Mouse (Mus musculus): ENCODE measurements around the gene Map2k4. TPM values are rescaled to one million over a fixed set of nuclear protein-coding genes. Genes with fewer than 3 reads are reported as not detected.

Map2k4 gene
- polyA plus RNA-seq, 1 experiment = 7.6 TPM

DNA sequence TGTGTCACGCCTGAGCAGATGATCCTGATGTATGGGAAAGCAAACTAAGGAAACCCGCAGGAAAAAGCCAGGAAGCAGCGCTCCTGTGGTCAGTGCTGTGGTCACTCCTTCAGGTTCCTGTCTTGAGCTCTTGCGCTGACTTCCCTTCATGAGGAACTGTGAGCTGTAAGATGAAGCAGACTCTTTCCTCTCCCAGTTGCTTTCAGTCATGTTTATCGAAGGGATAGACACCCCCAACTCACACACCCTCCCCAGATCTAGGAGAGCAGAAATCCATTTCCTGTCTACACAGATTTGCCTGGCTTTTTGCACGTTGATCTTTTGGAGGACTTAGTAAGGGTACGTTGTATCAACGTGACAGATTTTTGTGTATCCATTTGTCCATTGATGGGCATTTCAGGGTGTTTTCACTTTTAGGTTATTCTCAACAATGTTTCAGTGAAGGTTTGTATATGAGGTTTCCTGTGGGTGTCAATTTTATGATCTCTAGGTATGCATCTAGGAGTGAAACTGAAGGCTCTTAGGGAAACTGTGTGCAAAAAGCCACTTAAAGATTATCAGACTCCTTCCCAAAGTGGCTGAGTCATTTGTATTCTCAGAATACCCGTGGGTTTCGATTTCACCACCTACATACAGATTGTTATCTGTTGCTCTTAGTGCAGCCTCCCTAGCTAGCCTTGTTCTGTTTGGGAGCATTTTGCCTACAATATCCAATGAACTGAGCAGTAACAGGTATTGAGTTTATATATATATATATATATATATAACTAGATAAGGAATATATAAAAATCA lies 6.5 kb upstream of the Map2k4 start:
- no peak for DNase-seq (ENCODE audit: low read depth in 1 of 2, low spot score in 2 of 2)
- H3K4me1 ChIP-seq (ENCODE audit: control insufficient read depth, insufficient read depth, insufficient read length) = no peaks in the 10 kb centered on the region
- no peak overlapping the region for H3K4me3 ChIP-seq (ENCODE audit: extremely low read depth, insufficient read depth, insufficient read length)
- H3K27me3 ChIP-seq (ENCODE audit: control insufficient read depth, insufficient read depth, low read length) = no peaks in the 10 kb centered on the region
- 12% methylated on average over 10 of the region's 10 CpGs for WGBS
- no peaks in the 10 kb centered on the region for H3K36me3 ChIP-seq (ENCODE audit: control insufficient read depth, insufficient read depth, low read length)
- TF ChIP-seq CTCF (IDR thresholded peaks at IDR 0.05; ENCODE audit: extremely low read depth, insufficient read depth, insufficient read length, insufficient replicate concordance) (no peak), POLR2A (IDR thresholded peaks at IDR 0.05; ENCODE audit: low read depth, low read length) (no peak)
- H3K27ac ChIP-seq (ENCODE audit: insufficient read depth, low read length) = no peak overlapping the region

GRCm38 (mm10) chr11:65787421-65788151 lies 511 bp downstream of the Map2k4 start:
- under 1% methylated on average over 55 of the region's 71 CpGs for WGBS
- DNase-seq (ENCODE audit: low read depth in 1 of 2, low spot score in 2 of 2) = no peak
- H3K36me3 ChIP-seq (ENCODE audit: control insufficient read depth, insufficient read depth, low read length) = no peaks in the 10 kb centered on the region

GRCm38 (mm10) chr11:65786160-65786559 lies 1.9 kb downstream of the Map2k4 start:
- no peak overlapping the region for H3K4me3 ChIP-seq (ENCODE audit: extremely low read depth, insufficient read depth, insufficient read length)
- H3K4me1 ChIP-seq (ENCODE audit: control insufficient read depth, insufficient read depth, insufficient read length) = peaks cover 3% of the 10 kb centered on the region; the same call in 1 of the 2 replicates
- TF ChIP-seq POLR2A (IDR thresholded peaks at IDR 0.05; ENCODE audit: low read depth, low read length) = no peak
- TF ChIP-seq CTCF (IDR thresholded peaks at IDR 0.05; ENCODE audit: extremely low read depth, insufficient read depth, insufficient read length, insufficient replicate concordance) = no peak
- no peaks in the 10 kb centered on the region for H3K36me3 ChIP-seq (ENCODE audit: control insufficient read depth, insufficient read depth, low read length)
- no peak overlapping the region for H3K27ac ChIP-seq (ENCODE audit: insufficient read depth, low read length)
- no peaks in the 10 kb centered on the region for H3K27me3 ChIP-seq (ENCODE audit: control insufficient read depth, insufficient read depth, low read length)
- 85% methylated on average over 2 of the region's 2 CpGs for WGBS
- DNase-seq (ENCODE audit: low read depth in 1 of 2, low spot score in 2 of 2) = no peak

More at GRCm38 (mm10) chr11:65787421-65788151, 511 bp downstream of the Map2k4 start:
- Histone ChIP-seq H3K4me3 (ENCODE audit: extremely low read depth, insufficient read depth, insufficient read length) (peak overlapping the region; percentile 76), H3K27me3 (ENCODE audit: control insufficient read depth, insufficient read depth, low read length) (no peaks in the 10 kb centered on the region), H3K27ac (ENCODE audit: insufficient read depth, low read length) (peak overlapping the region; percentile 81), H3K4me1 (ENCODE audit: control insufficient read depth, insufficient read depth, insufficient read length) (peaks cover 3% of the 10 kb centered on the region; the same call in 1 of the 2 replicates)
- no peak for TF ChIP-seq POLR2A (IDR thresholded peaks at IDR 0.05; ENCODE audit: low read depth, low read length)
- TF ChIP-seq CTCF (IDR thresholded peaks at IDR 0.05; ENCODE audit: extremely low read depth, insufficient read depth, insufficient read length, insufficient replicate concordance) = no peak

DNA sequence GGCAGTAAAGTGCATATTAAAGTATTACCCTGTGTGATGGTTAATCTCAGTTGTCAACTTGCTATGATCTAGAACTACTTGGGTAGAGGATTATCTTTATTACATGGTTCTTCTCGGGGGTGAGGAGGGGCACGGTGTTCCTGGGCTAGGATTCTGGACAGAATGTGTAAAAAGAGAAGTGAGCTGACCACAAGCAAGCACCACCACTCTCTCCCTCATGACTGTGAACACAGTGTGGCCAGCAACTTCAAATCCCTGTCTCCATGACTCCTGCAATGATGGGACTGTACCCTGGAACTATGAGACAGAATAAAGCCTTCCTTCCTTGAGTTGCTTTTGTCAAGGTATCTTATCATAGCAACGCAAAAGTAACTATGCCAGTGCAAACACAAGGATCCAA lies 6.5 kb downstream of the Map2k4 start:
- H3K27ac ChIP-seq (ENCODE audit: insufficient read depth, low read length) = no peak overlapping the region
- H3K4me3 ChIP-seq (ENCODE audit: extremely low read depth, insufficient read depth, insufficient read length) = no peak overlapping the region
- WGBS = 72% methylated on average over 3 of the region's 3 CpGs
- no peak for DNase-seq (ENCODE audit: low read depth in 1 of 2, low spot score in 2 of 2)
- H3K36me3 ChIP-seq (ENCODE audit: control insufficient read depth, insufficient read depth, low read length) = peaks cover 5% of the 10 kb centered on the region
- TF ChIP-seq POLR2A (IDR thresholded peaks at IDR 0.05; ENCODE audit: low read depth, low read length) = no peak
- no peak for TF ChIP-seq CTCF (IDR thresholded peaks at IDR 0.05; ENCODE audit: extremely low read depth, insufficient read depth, insufficient read length, insufficient replicate concordance)
- H3K4me1 ChIP-seq (ENCODE audit: control insufficient read depth, insufficient read depth, insufficient read length) = peaks cover 10% of the 10 kb centered on the region; the same call in 1 of the 2 replicates
- no peaks in the 10 kb centered on the region for H3K27me3 ChIP-seq (ENCODE audit: control insufficient read depth, insufficient read depth, low read length)

DNA sequence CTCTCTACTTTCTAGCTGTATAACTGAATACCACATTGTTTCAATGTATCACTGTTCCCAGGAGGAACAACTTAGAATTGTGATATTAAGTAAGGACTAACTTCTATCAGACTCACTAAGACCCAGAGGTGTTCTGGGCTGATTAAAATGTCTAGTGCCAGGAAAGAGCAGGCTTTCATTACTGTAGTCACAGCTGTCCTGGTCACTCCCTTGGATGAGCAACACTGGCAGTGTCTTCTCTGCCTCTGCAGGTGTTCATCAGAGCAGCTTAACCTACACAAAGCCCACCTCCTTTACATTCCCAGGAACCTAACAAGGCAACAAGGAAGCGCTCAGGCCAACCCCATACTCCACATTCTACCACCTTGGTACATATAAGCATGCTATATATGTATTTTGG lies 8.5 kb downstream of the Map2k4 start:
- TF ChIP-seq CTCF (IDR thresholded peaks at IDR 0.05; ENCODE audit: extremely low read depth, insufficient read depth, insufficient read length, insufficient replicate concordance) (no peak), POLR2A (IDR thresholded peaks at IDR 0.05; ENCODE audit: low read depth, low read length) (no peak)
- DNase-seq (ENCODE audit: low read depth in 1 of 2, low spot score in 2 of 2) = no peak
- Histone ChIP-seq H3K4me3 (ENCODE audit: extremely low read depth, insufficient read depth, insufficient read length) (no peak overlapping the region), H3K27ac (ENCODE audit: insufficient read depth, low read length) (no peak overlapping the region), H3K27me3 (ENCODE audit: control insufficient read depth, insufficient read depth, low read length) (no peaks in the 10 kb centered on the region), H3K36me3 (ENCODE audit: control insufficient read depth, insufficient read depth, low read length) (peaks cover 5% of the 10 kb centered on the region), H3K4me1 (ENCODE audit: control insufficient read depth, insufficient read depth, insufficient read length) (peaks cover 7% of the 10 kb centered on the region; the same call in 1 of the 2 replicates)
- WGBS = 97% methylated on average over 1 of the region's 1 CpGs

- peaks cover 7% of the 10 kb centered on the region; the same call in 1 of the 2 replicates for H3K4me1 ChIP-seq (ENCODE audit: control insufficient read depth, insufficient read depth, insufficient read length)
- no peak overlapping the region for H3K4me3 ChIP-seq (ENCODE audit: extremely low read depth, insufficient read depth, insufficient read length)
- TF ChIP-seq POLR2A (IDR thresholded peaks at IDR 0.05; ENCODE audit: low read depth, low read length) (no peak), CTCF (IDR thresholded peaks at IDR 0.05; ENCODE audit: extremely low read depth, insufficient read depth, insufficient read length, insufficient replicate concordance) (no peak)
- no peak for DNase-seq (ENCODE audit: low read depth in 1 of 2, low spot score in 2 of 2)
- H3K27ac ChIP-seq (ENCODE audit: insufficient read depth, low read length) = no peak overlapping the region
- H3K27me3 ChIP-seq (ENCODE audit: control insufficient read depth, insufficient read depth, low read length) = no peaks in the 10 kb centered on the region
- peaks cover 5% of the 10 kb centered on the region for H3K36me3 ChIP-seq (ENCODE audit: control insufficient read depth, insufficient read depth, low read length)
- WGBS = 79% methylated on average over 1 of the region's 1 CpGs
Measured at GRCm38 (mm10) chr11:65779066-65779465, 9.0 kb downstream of the Map2k4 start.

All from spleen, adult 2 months (tissue).